ENCODE assay signal across 32 mouse cellular contexts in genomic region chr15:95643505-95644029, GRCm38 (mm10). TPM values are rescaled to one million over a fixed set of nuclear protein-coding genes. Genes with fewer than 3 reads are reported as not detected.
DNase-seq lines count a peak whose midpoint lies in the region; ATAC-seq lines count a peak whose summit lies in the region.
"Had no signal": no experiment of that assay in that cellular context is flagged by ENCODE, and none has a peak within 500 bp of the region (broad histone marks: within the 10 kb centered on the region; RNA-seq: fewer than 3 reads in every experiment).

No protein-coding gene starts in this region.

- 20% methylated on average over 15 of the region's 15 CpGs for WGBS in forebrain, embryonic 13.5 days
- WGBS in forebrain, embryonic 12.5 days, result 28% methylated on average over 15 of the region's 15 CpGs
- 42% methylated on average over 15 of the region's 15 CpGs for WGBS in midbrain, embryonic 11.5 days
- 29% methylated on average over 15 of the region's 15 CpGs for WGBS in midbrain, embryonic 16.5 days
- 26% methylated on average over 15 of the region's 15 CpGs for WGBS in midbrain, embryonic 14.5 days

- peaks cover 74% of the 10 kb centered on the region for H3K27me3 ChIP-seq in forebrain, embryonic 13.5 days
- peaks cover 67% of the 10 kb centered on the region for H3K27me3 ChIP-seq in forebrain, embryonic 12.5 days
- H3K27me3 ChIP-seq in midbrain, embryonic 11.5 days (ENCODE audit: control insufficient read depth, insufficient read depth, low read length), result peaks cover 85% of the 10 kb centered on the region
- peaks cover 55% of the 10 kb centered on the region for H3K27me3 ChIP-seq in midbrain, embryonic 16.5 days (ENCODE audit: control insufficient read depth, insufficient read depth, low read depth, low read length)
- H3K27me3 ChIP-seq in midbrain, embryonic 14.5 days (ENCODE audit: control insufficient read depth, insufficient read depth, low read length), result peaks cover 90% of the 10 kb centered on the region
- H3K27me3 ChIP-seq: intestine, embryonic 15.5 days; limb, embryonic 12.5 days; liver, embryonic 15.5 days had no signal

- H3K36me3 ChIP-seq in forebrain, embryonic 13.5 days (ENCODE audit: poor library complexity, severe bottlenecking), result no peaks in the 10 kb centered on the region
- no peaks in the 10 kb centered on the region for H3K36me3 ChIP-seq in forebrain, embryonic 12.5 days (replicated peaks)
- H3K36me3 ChIP-seq in midbrain, embryonic 11.5 days (ENCODE audit: control insufficient read depth, insufficient read depth, low read length), result no peaks in the 10 kb centered on the region
- no peaks in the 10 kb centered on the region for H3K36me3 ChIP-seq in midbrain, embryonic 16.5 days (ENCODE audit: control insufficient read depth, insufficient read depth, low read length)
- no peaks in the 10 kb centered on the region for H3K36me3 ChIP-seq in midbrain, embryonic 14.5 days (ENCODE audit: control insufficient read depth, insufficient read depth, low read length)
- H3K36me3 ChIP-seq: embryonic facial prominence, embryonic 13.5 days; hindbrain, embryonic 12.5 days; intestine, embryonic 15.5 days; limb, embryonic 12.5 days; liver, embryonic 15.5 days; neural tube, embryonic 13.5 days had no signal

- H3K4me1 ChIP-seq in forebrain, embryonic 13.5 days, result peaks cover 37% of the 10 kb centered on the region
- peaks cover 31% of the 10 kb centered on the region for H3K4me1 ChIP-seq in forebrain, embryonic 12.5 days
- peaks cover 21% of the 10 kb centered on the region for H3K4me1 ChIP-seq in midbrain, embryonic 11.5 days (ENCODE audit: control insufficient read depth, insufficient read depth, low read length)
- peaks cover 6% of the 10 kb centered on the region for H3K4me1 ChIP-seq in midbrain, embryonic 16.5 days (ENCODE audit: control insufficient read depth, insufficient read depth, low read length)
- peaks cover 6% of the 10 kb centered on the region; the same call in 1 of the 2 replicates for H3K4me1 ChIP-seq in midbrain, embryonic 14.5 days (ENCODE audit: control insufficient read depth, insufficient read depth, low read length)
- H3K4me1 ChIP-seq: intestine, embryonic 15.5 days; liver, embryonic 15.5 days had no signal

- 0 out of 2 replicates have a peak overlapping the region, but pooled peaks have one; percentile 8 for H3K4me2 ChIP-seq in forebrain, embryonic 13.5 days
- H3K4me2 ChIP-seq in forebrain, embryonic 12.5 days, result no peak overlapping the region
- H3K4me2 ChIP-seq in midbrain, embryonic 11.5 days, result no peak overlapping the region
- H3K4me2 ChIP-seq in midbrain, embryonic 16.5 days (ENCODE audit: low read length), result no peak overlapping the region
- no peak overlapping the region for H3K4me2 ChIP-seq in midbrain, embryonic 14.5 days (ENCODE audit: low read length)
- H3K4me2 ChIP-seq: embryonic facial prominence, embryonic 13.5 days; heart, embryonic 11.5 days; hindbrain, embryonic 12.5 days; intestine, embryonic 15.5 days; limb, embryonic 12.5 days; liver, embryonic 15.5 days; lung, embryonic 14.5 days; neural tube, embryonic 13.5 days had no signal

- no peak overlapping the region for H3K4me3 ChIP-seq in forebrain, embryonic 13.5 days
- H3K4me3 ChIP-seq in forebrain, embryonic 12.5 days (replicated peaks), result no peak overlapping the region
- H3K4me3 ChIP-seq in midbrain, embryonic 11.5 days (ENCODE audit: low read depth, low read length), result no peak overlapping the region
- no peak overlapping the region for H3K4me3 ChIP-seq in midbrain, embryonic 16.5 days (ENCODE audit: low read depth, low read length)
- no peak overlapping the region for H3K4me3 ChIP-seq in midbrain, embryonic 14.5 days (replicated peaks; ENCODE audit: low read depth, low read length)
- H3K4me3 ChIP-seq: embryonic facial prominence, embryonic 13.5 days; gastrocnemius, adult 2 months; hindbrain, embryonic 12.5 days; intestine, embryonic 15.5 days; left cerebral cortex, adult 2 months; limb, embryonic 12.5 days; liver, embryonic 15.5 days; neural tube, embryonic 13.5 days had no signal

- peak; percentile 92 for DNase-seq in midbrain, embryonic 11.5 days (ENCODE audit: low spot score, missing footprints)
- peak; percentile 56 for DNase-seq in midbrain, embryonic 14.5 days
- no peak for DNase-seq in adrenal gland, adult 8-10 months
- DNase-seq: B cell, adult 2 months; cerebellum, adult 8-10 months; cerebellum, postnatal 25 days; gastrocnemius, adult 2 months; gastrocnemius, postnatal 36 days; heart, adult 18-20 months; heart, postnatal 36 days; kidney, adult 8-10 months; kidney, postnatal 10 days; layer of hippocampus, adult 9-11 months; lung, embryonic 14.5 days; lung, postnatal 14 days; right cerebral cortex, postnatal 14 days had no signal

- H3K9me3 ChIP-seq in forebrain, embryonic 13.5 days (replicated peaks), result no peaks in the 10 kb centered on the region
- no peaks in the 10 kb centered on the region for H3K9me3 ChIP-seq in forebrain, embryonic 12.5 days
- no peaks in the 10 kb centered on the region for H3K9me3 ChIP-seq in midbrain, embryonic 11.5 days (ENCODE audit: control insufficient read depth, low read length)
- no peaks in the 10 kb centered on the region for H3K9me3 ChIP-seq in midbrain, embryonic 16.5 days (replicated peaks; ENCODE audit: control insufficient read depth, low read length, poor library complexity, severe bottlenecking)
- H3K9me3 ChIP-seq in midbrain, embryonic 14.5 days (ENCODE audit: control insufficient read depth, low read length), result no peaks in the 10 kb centered on the region
- H3K9me3 ChIP-seq: embryonic facial prominence, embryonic 13.5 days; hindbrain, embryonic 12.5 days; intestine, embryonic 15.5 days; limb, embryonic 12.5 days; liver, embryonic 15.5 days; neural tube, embryonic 13.5 days had no signal

- no peak overlapping the region for H3K9ac ChIP-seq in forebrain, embryonic 13.5 days
- no peak overlapping the region for H3K9ac ChIP-seq in forebrain, embryonic 12.5 days
- H3K9ac ChIP-seq in midbrain, embryonic 11.5 days (ENCODE audit: low read length), result no peak overlapping the region
- H3K9ac ChIP-seq in midbrain, embryonic 16.5 days (ENCODE audit: low read depth, low read length), result no peak overlapping the region
- no peak overlapping the region for H3K9ac ChIP-seq in midbrain, embryonic 14.5 days (replicated peaks; ENCODE audit: low read length)
- H3K9ac ChIP-seq: embryonic facial prominence, embryonic 13.5 days; hindbrain, embryonic 12.5 days; intestine, embryonic 15.5 days; limb, embryonic 12.5 days; liver, embryonic 15.5 days; lung, embryonic 14.5 days; neural tube, embryonic 13.5 days had no signal

- ATAC-seq in forebrain, embryonic 13.5 days, result no peak
- no peak for ATAC-seq in forebrain, embryonic 12.5 days (ENCODE audit: low FRiP score)
- ATAC-seq in midbrain, embryonic 11.5 days (ENCODE audit: low FRiP score), result 0 out of 2 replicates have a peak, but pooled peaks have one; percentile 35
- ATAC-seq in midbrain, embryonic 16.5 days, result no peak
- ATAC-seq in midbrain, embryonic 14.5 days (ENCODE audit: low FRiP score, low TSS enrichment), result no peak
- ATAC-seq: hindbrain, postnatal 0 days; intestine, embryonic 15.5 days had no signal

- no peak overlapping the region for H3K27ac ChIP-seq in forebrain, embryonic 13.5 days
- H3K27ac ChIP-seq in forebrain, embryonic 12.5 days, result no peak overlapping the region
- H3K27ac ChIP-seq in midbrain, embryonic 11.5 days (ENCODE audit: low read depth, low read length), result no peak overlapping the region
- H3K27ac ChIP-seq in midbrain, embryonic 16.5 days (ENCODE audit: low read length), result no peak overlapping the region
- H3K27ac ChIP-seq in midbrain, embryonic 14.5 days (replicated peaks; ENCODE audit: low read depth, low read length), result no peak overlapping the region
- H3K27ac ChIP-seq: embryonic facial prominence, embryonic 13.5 days; gastrocnemius, adult 2 months; hindbrain, embryonic 12.5 days; hindbrain, postnatal 0 days; intestine, embryonic 15.5 days; left cerebral cortex, adult 2 months; limb, embryonic 12.5 days; liver, embryonic 15.5 days; neural tube, embryonic 13.5 days had no signal

RNA-seq across cellular contexts. Expression of gene Dbx2, which starts 12.2 kb away (rescaled TPM):
- 0.28 TPM in 1 of 2 replicates, not detected in the other for polyA plus RNA-seq in forebrain, embryonic 13.5 days (2015; fragmentation: Nextera tagmentation; extraction: Ambion mirVana)
- polyA plus RNA-seq in forebrain, embryonic 12.5 days (2016; fragmentation: Nextera tagmentation; extraction: Ambion mirVana), result 0.60 and 0.95 TPM in 2 replicates
- 3.0 and 4.0 TPM in 2 replicates for polyA plus RNA-seq in midbrain, embryonic 11.5 days (2014; fragmentation: Nextera tagmentation; extraction: Ambion mirVana)
- polyA plus RNA-seq in midbrain, embryonic 16.5 days (2015; fragmentation: Nextera tagmentation; extraction: Ambion mirVana), result 7.8 and 12.2 TPM in 2 replicates
- polyA plus RNA-seq in midbrain, embryonic 14.5 days (2014; fragmentation: Nextera tagmentation; extraction: Ambion mirVana), result 3.1 and 9.0 TPM in 2 replicates
- total RNA-seq in adrenal gland, adult 8-10 months (2022), result not detected
- total RNA-seq: adrenal gland, adult 18-20 months; gastrocnemius, adult 2 months; gastrocnemius, postnatal 36 days; heart, adult 18-20 months; heart, postnatal 36 days; liver, adult 2 months; megakaryocyte progenitor cell, adult 5-6 weeks had no signal
- polyA plus RNA-seq: liver, adult 2 months; liver, embryonic 15.5 days; lung, embryonic 14.5 days; stomach, embryonic 14.5 days had no signal
